Mouse (Mus musculus) T-cell, adult 2 months (primary cell): Measurements from ENCODE around the gene Dctn2.

Source experiments
- DNase-seq: peaks from one replicate; pipeline ENCODE4 v3.0.0; 2022; ENCODE audit warnings: low spot score

Gene Dctn2

GRCm38 (mm10) chr10:127263631-127264030, 2.5 kb upstream of the Dctn2 start:
- no peak for DNase-seq

- DNase-seq, result no peak
Measured at GRCm38 (mm10) chr10:127264336-127264735, 1.8 kb upstream of the Dctn2 start.

- DNase-seq, result no peak
Measured at GRCm38 (mm10) chr10:127264971-127265370, 1.2 kb upstream of the Dctn2 start.

- peak; percentile 31 for DNase-seq
Measured at GRCm38 (mm10) chr10:127265727-127266111, 449 bp upstream of the Dctn2 start.

GRCm38 (mm10) chr10:127267318-127267717, 1.1 kb downstream of the Dctn2 start:
- DNase-seq, result no peak

GRCm38 (mm10) chr10:127268401-127268800, 2.2 kb downstream of the Dctn2 start:
- no peak for DNase-seq

- DNase-seq, result no peak
Measured at GRCm38 (mm10) chr10:127269036-127269435, 2.9 kb downstream of the Dctn2 start.

- DNase-seq, result no peak
Measured at GRCm38 (mm10) chr10:127269884-127270283, 3.7 kb downstream of the Dctn2 start.

GRCm38 (mm10) chr10:127272371-127272770, 6.2 kb downstream of the Dctn2 start:
- no peak for DNase-seq

GRCm38 (mm10) chr10:127274261-127275022, 8.3 kb downstream of the Dctn2 start:
- DNase-seq, result no peak

GRCm38 (mm10) chr10:127279730-127280129, 13.6 kb downstream of the Dctn2 start:
- no peak for DNase-seq

- DNase-seq, result no peak
Measured at GRCm38 (mm10) chr10:127281316-127281715, 15.1 kb downstream of the Dctn2 start.

GRCm38 (mm10) chr10:127282620-127283215, 16.6 kb downstream of the Dctn2 start:
- no peak for DNase-seq

- no peak for DNase-seq
Measured at GRCm38 (mm10) chr10:127284105-127284622, 18.0 kb downstream of the Dctn2 start.

- no peak for DNase-seq
Measured at GRCm38 (mm10) chr10:127284724-127285500, 18.7 kb downstream of the Dctn2 start.

- no peak for DNase-seq
Measured at GRCm38 (mm10) chr10:127285644-127286043, 19.5 kb downstream of the Dctn2 start.

GRCm38 (mm10) chr10:127286194-127286593, 20.0 kb downstream of the Dctn2 start:
- DNase-seq, result no peak

- DNase-seq, result no peak
Measured at GRCm38 (mm10) chr10:127286730-127287129, 20.6 kb downstream of the Dctn2 start.

- no peak for DNase-seq
Measured at GRCm38 (mm10) chr10:127287271-127287935, 21.2 kb downstream of the Dctn2 start.

GRCm38 (mm10) chr10:127287936-127288293, 21.7 kb downstream of the Dctn2 start:
- DNase-seq, result no peak

GRCm38 (mm10) chr10:127288328-127288799, 22.2 kb downstream of the Dctn2 start:
- peak; percentile 42 for DNase-seq
